Mouse (Mus musculus): ENCODE results near the gene Gadd45a. TPM values are rescaled to one million over a fixed set of nuclear protein-coding genes. Genes with fewer than 3 reads are reported as not detected.
"Not testable (repeated sequence)": the region's sequence is repeated elsewhere in the genome, so short reads cannot be mapped to it uniquely, and the experiment has no call there.

The Gadd45a gene
- polyA plus RNA-seq, 1 experiment from 2014 or later, result 7.2 TPM

- no peaks in the 10 kb centered on the region for H3K9me3 ChIP-seq (ENCODE audit: control insufficient read depth, low read length)
- ATAC-seq, result no peak
- no peak overlapping the region for H3K27ac ChIP-seq (ENCODE audit: low read length)
- H3K4me1 ChIP-seq (replicated peaks; ENCODE audit: control insufficient read depth, insufficient read depth, low read length), result peaks cover 20% of the 10 kb centered on the region
- no peaks in the 10 kb centered on the region for H3K36me3 ChIP-seq (ENCODE audit: control insufficient read depth, insufficient read depth)
- 6% methylated on average over 19 of the region's 19 CpGs for WGBS
- H3K9ac ChIP-seq (replicated peaks; ENCODE audit: low read depth, low read length), result no peak overlapping the region
- no peaks in the 10 kb centered on the region for H3K27me3 ChIP-seq (replicated peaks; ENCODE audit: control insufficient read depth, insufficient read depth, low read length)
- peak overlapping the region; percentile 55 for H3K4me3 ChIP-seq (replicated peaks; ENCODE audit: low read length)
- H3K4me2 ChIP-seq (ENCODE audit: low read length), result peak overlapping the region; percentile 53
These were observed 1.6 kb downstream of the Gadd45a start for GRCm38 (mm10) chr6:67035388-67036299.

- Histone ChIP-seq H3K36me3 (ENCODE audit: control insufficient read depth, insufficient read depth) (no peaks in the 10 kb centered on the region), H3K9ac (replicated peaks; ENCODE audit: low read depth, low read length) (no peak overlapping the region), H3K27ac (ENCODE audit: low read length) (no peak overlapping the region), H3K9me3 (ENCODE audit: control insufficient read depth, low read length) (no peaks in the 10 kb centered on the region), H3K4me1 (replicated peaks; ENCODE audit: control insufficient read depth, insufficient read depth, low read length) (peaks cover 20% of the 10 kb centered on the region), H3K27me3 (replicated peaks; ENCODE audit: control insufficient read depth, insufficient read depth, low read length) (no peaks in the 10 kb centered on the region), H3K4me2 (ENCODE audit: low read length) (no peak overlapping the region), H3K4me3 (replicated peaks; ENCODE audit: low read length) (no peak overlapping the region)
- no peak for ATAC-seq
- WGBS, result 59% methylated on average over 7 of the region's 7 CpGs
These were observed 2.7 kb downstream of the Gadd45a start for GRCm38 (mm10) chr6:67034331-67035130.

GRCm38 (mm10) chr6:67033604-67034003 is 3.7 kb downstream of the Gadd45a start:
- no peak for ATAC-seq
- Histone ChIP-seq H3K27ac (ENCODE audit: low read length) (no peak overlapping the region), H3K4me1 (replicated peaks; ENCODE audit: control insufficient read depth, insufficient read depth, low read length) (peaks cover 20% of the 10 kb centered on the region), H3K4me3 (replicated peaks; ENCODE audit: low read length) (no peak overlapping the region), H3K36me3 (ENCODE audit: control insufficient read depth, insufficient read depth) (no peaks in the 10 kb centered on the region), H3K9me3 (ENCODE audit: control insufficient read depth, low read length) (no peaks in the 10 kb centered on the region), H3K4me2 (ENCODE audit: low read length) (no peak overlapping the region), H3K27me3 (replicated peaks; ENCODE audit: control insufficient read depth, insufficient read depth, low read length) (no peaks in the 10 kb centered on the region), H3K9ac (replicated peaks; ENCODE audit: low read depth, low read length) (no peak overlapping the region)
- WGBS, result 72% methylated on average over 4 of the region's 4 CpGs

GRCm38 (mm10) chr6:67032972-67033371 is 4.3 kb downstream of the Gadd45a start:
- not testable (repeated sequence) for H3K9ac ChIP-seq (replicated peaks; ENCODE audit: low read depth, low read length)

GRCm38 (mm10) chr6:67032551-67032950 is 4.7 kb downstream of the Gadd45a start:
- not testable (repeated sequence) for H3K27ac ChIP-seq (ENCODE audit: low read length); H3K9ac ChIP-seq (replicated peaks; ENCODE audit: low read depth, low read length); H3K4me2 ChIP-seq (ENCODE audit: low read length); H3K36me3 ChIP-seq (ENCODE audit: control insufficient read depth, insufficient read depth); H3K4me3 ChIP-seq (replicated peaks; ENCODE audit: low read length); ATAC-seq; H3K27me3 ChIP-seq (replicated peaks; ENCODE audit: control insufficient read depth, insufficient read depth, low read length); H3K9me3 ChIP-seq (ENCODE audit: control insufficient read depth, low read length)
- H3K4me1 ChIP-seq (replicated peaks; ENCODE audit: control insufficient read depth, insufficient read depth, low read length), result peaks cover 16% of the 10 kb centered on the region

More at GRCm38 (mm10) chr6:67032972-67033371, 4.3 kb downstream of the Gadd45a start:
- H3K27ac ChIP-seq (ENCODE audit: low read length); ATAC-seq; H3K4me2 ChIP-seq (ENCODE audit: low read length); H3K36me3 ChIP-seq (ENCODE audit: control insufficient read depth, insufficient read depth); H3K9me3 ChIP-seq (ENCODE audit: control insufficient read depth, low read length); H3K4me3 ChIP-seq (replicated peaks; ENCODE audit: low read length); H3K27me3 ChIP-seq (replicated peaks; ENCODE audit: control insufficient read depth, insufficient read depth, low read length): not testable (repeated sequence)
- WGBS, result 95% methylated on average over 3 of the region's 4 CpGs
- peaks cover 20% of the 10 kb centered on the region for H3K4me1 ChIP-seq (replicated peaks; ENCODE audit: control insufficient read depth, insufficient read depth, low read length)

- Histone ChIP-seq H3K4me3 (replicated peaks; ENCODE audit: low read length) (no peak overlapping the region), H3K27ac (ENCODE audit: low read length) (no peak overlapping the region), H3K36me3 (ENCODE audit: control insufficient read depth, insufficient read depth) (no peaks in the 10 kb centered on the region), H3K4me2 (ENCODE audit: low read length) (no peak overlapping the region), H3K27me3 (replicated peaks; ENCODE audit: control insufficient read depth, insufficient read depth, low read length) (no peaks in the 10 kb centered on the region), H3K9ac (replicated peaks; ENCODE audit: low read depth, low read length) (no peak overlapping the region), H3K4me1 (replicated peaks; ENCODE audit: control insufficient read depth, insufficient read depth, low read length) (peaks cover 10% of the 10 kb centered on the region), H3K9me3 (ENCODE audit: control insufficient read depth, low read length) (no peaks in the 10 kb centered on the region)
- 27% methylated on average over 5 of the region's 5 CpGs for WGBS
- no peak for ATAC-seq
These were observed 6.4 kb downstream of the Gadd45a start for GRCm38 (mm10) chr6:67030846-67031245.

- H3K36me3 ChIP-seq (ENCODE audit: control insufficient read depth, insufficient read depth), result no peaks in the 10 kb centered on the region
- WGBS, result 6% methylated on average over 2 of the region's 2 CpGs
- no peak overlapping the region for H3K4me3 ChIP-seq (replicated peaks; ENCODE audit: low read length)
- ATAC-seq, result no peak
- no peaks in the 10 kb centered on the region for H3K27me3 ChIP-seq (replicated peaks; ENCODE audit: control insufficient read depth, insufficient read depth, low read length)
- H3K27ac ChIP-seq (ENCODE audit: low read length), result no peak overlapping the region
- peaks cover 6% of the 10 kb centered on the region for H3K4me1 ChIP-seq (replicated peaks; ENCODE audit: control insufficient read depth, insufficient read depth, low read length)
- no peak overlapping the region for H3K4me2 ChIP-seq (ENCODE audit: low read length)
- H3K9ac ChIP-seq (replicated peaks; ENCODE audit: low read depth, low read length), result no peak overlapping the region
- H3K9me3 ChIP-seq (ENCODE audit: control insufficient read depth, low read length), result no peaks in the 10 kb centered on the region
These were observed 6.8 kb downstream of the Gadd45a start for GRCm38 (mm10) chr6:67030416-67030815.

GRCm38 (mm10) chr6:67029987-67030386 is 7.3 kb downstream of the Gadd45a start:
- Histone ChIP-seq H3K36me3 (ENCODE audit: control insufficient read depth, insufficient read depth) (no peaks in the 10 kb centered on the region), H3K27ac (ENCODE audit: low read length) (no peak overlapping the region), H3K4me3 (replicated peaks; ENCODE audit: low read length) (no peak overlapping the region), H3K4me1 (replicated peaks; ENCODE audit: control insufficient read depth, insufficient read depth, low read length) (peaks cover 6% of the 10 kb centered on the region), H3K4me2 (ENCODE audit: low read length) (no peak overlapping the region), H3K27me3 (replicated peaks; ENCODE audit: control insufficient read depth, insufficient read depth, low read length) (no peaks in the 10 kb centered on the region), H3K9ac (replicated peaks; ENCODE audit: low read depth, low read length) (no peak overlapping the region), H3K9me3 (ENCODE audit: control insufficient read depth, low read length) (no peaks in the 10 kb centered on the region)
- ATAC-seq, result no peak
- 20% methylated on average over 3 of the region's 3 CpGs for WGBS

GRCm38 (mm10) chr6:67029312-67029950 is 7.8 kb downstream of the Gadd45a start:
- WGBS, result 40% methylated on average over 5 of the region's 5 CpGs
- peaks cover 2% of the 10 kb centered on the region for H3K4me1 ChIP-seq (replicated peaks; ENCODE audit: control insufficient read depth, insufficient read depth, low read length)
- ATAC-seq, result no peak
- H3K9ac ChIP-seq (replicated peaks; ENCODE audit: low read depth, low read length), result no peak overlapping the region
- no peaks in the 10 kb centered on the region for H3K27me3 ChIP-seq (replicated peaks; ENCODE audit: control insufficient read depth, insufficient read depth, low read length)
- H3K4me2 ChIP-seq (ENCODE audit: low read length), result no peak overlapping the region
- no peak overlapping the region for H3K27ac ChIP-seq (ENCODE audit: low read length)
- H3K4me3 ChIP-seq (replicated peaks; ENCODE audit: low read length), result no peak overlapping the region
- no peaks in the 10 kb centered on the region for H3K36me3 ChIP-seq (ENCODE audit: control insufficient read depth, insufficient read depth)
- H3K9me3 ChIP-seq (ENCODE audit: control insufficient read depth, low read length), result no peaks in the 10 kb centered on the region

All from forebrain, embryonic 16.5 days (tissue).